Mouse (Mus musculus): Measurements from ENCODE around the gene Nhlrc2. TPM values are rescaled to one million over a fixed set of nuclear protein-coding genes. Genes with fewer than 3 reads are reported as not detected.

The Nhlrc2 gene
- polyA plus RNA-seq, 1 experiment from 2014 or later: 14.1 TPM

DNA sequence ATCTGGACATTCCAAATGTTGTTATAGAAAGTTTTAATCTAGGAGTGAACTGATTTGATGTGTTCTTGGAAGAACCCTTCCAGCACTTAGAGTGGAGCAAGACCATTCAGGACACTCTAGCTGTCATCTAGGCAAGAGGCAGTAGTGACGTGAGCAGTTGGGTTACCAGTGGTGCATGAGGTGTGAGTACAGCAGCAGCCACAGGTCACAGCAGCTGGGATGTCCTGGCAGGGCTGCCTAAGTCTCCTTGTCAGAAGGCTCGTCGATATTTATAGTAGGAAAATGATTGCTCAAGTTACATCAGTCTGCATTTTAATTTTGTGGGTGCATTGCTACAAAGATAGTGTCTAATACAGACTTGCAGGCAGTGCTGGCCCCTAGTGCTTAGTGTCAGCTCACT is 42.2 kb downstream of the Nhlrc2 start:
- Histone ChIP-seq H3K27ac (no peak overlapping the region), H3K4me3 (replicated peaks) (no peak overlapping the region), H3K36me3 (peaks cover 30% of the 10 kb centered on the region), H3K9ac (no peak overlapping the region), H3K4me1 (replicated peaks) (0 out of 2 replicates have a peak, but pooled peaks cover 2% of the 10 kb centered on the region), H3K4me2 (replicated peaks) (no peak overlapping the region), H3K9me3 (no peaks in the 10 kb centered on the region), H3K27me3 (replicated peaks) (no peaks in the 10 kb centered on the region)
- ATAC-seq: no peak
- WGBS: 90% methylated on average over 3 of the region's 3 CpGs

DNA sequence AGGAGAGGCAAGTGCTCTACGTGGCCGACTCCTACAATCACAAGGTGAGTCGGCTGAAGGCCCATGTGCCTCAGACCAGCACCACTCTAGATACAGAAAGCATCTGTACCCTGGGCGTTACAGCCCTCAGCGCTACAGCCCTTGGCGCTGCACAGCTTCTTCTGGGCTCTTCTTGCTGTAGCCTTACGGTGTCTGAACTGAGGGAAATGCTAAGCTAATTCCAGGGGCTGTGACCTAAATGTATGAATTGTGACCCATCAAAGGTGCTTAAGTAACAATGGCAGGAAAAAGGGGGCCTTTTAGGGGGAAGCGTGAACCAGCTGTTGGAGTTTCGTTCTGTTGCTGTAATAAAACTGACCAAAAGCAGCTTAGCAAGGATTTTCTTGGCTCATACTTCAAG is 44.4 kb downstream of the Nhlrc2 start:
- Histone ChIP-seq H3K9me3 (no peaks in the 10 kb centered on the region), H3K36me3 (peaks cover 32% of the 10 kb centered on the region), H3K4me2 (replicated peaks) (no peak overlapping the region), H3K4me1 (replicated peaks) (0 out of 2 replicates have a peak, but pooled peaks cover 2% of the 10 kb centered on the region), H3K4me3 (replicated peaks) (no peak overlapping the region), H3K9ac (no peak overlapping the region), H3K27me3 (replicated peaks) (no peaks in the 10 kb centered on the region), H3K27ac (no peak overlapping the region)
- no peak for ATAC-seq
- 80% methylated on average over 9 of the region's 9 CpGs for WGBS

DNA sequence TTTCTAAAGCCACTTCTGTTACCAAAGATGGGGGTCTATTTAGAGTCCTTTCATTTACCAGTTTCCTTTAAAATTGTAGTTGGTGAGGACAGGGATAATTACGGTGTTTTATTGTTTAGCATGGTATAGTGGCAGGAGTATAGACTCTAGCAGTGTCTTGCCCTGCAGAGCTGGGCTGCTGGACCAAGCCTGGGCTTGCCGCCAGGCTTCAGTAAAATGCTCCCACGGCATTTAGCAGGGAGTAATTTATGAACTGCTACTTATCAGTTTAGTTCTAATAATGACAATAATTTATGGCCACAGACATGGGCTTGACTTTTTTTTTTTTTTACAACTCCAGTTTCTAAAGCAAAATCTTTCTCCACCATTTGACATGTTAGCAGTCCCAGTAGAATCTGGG is 51.9 kb downstream of the Nhlrc2 start:
- no peak overlapping the region for H3K4me3 ChIP-seq (replicated peaks)
- peaks cover 7% of the 10 kb centered on the region; the same call in 1 of the 2 replicates for H3K36me3 ChIP-seq
- no peak for ATAC-seq
- no peak overlapping the region for H3K27ac ChIP-seq
- 35% methylated on average over 3 of the region's 3 CpGs for WGBS
- no peak overlapping the region for H3K9ac ChIP-seq
- H3K4me1 ChIP-seq (replicated peaks): peaks cover 13% of the 10 kb centered on the region; the same call in 1 of the 2 replicates
- no peak overlapping the region for H3K4me2 ChIP-seq (replicated peaks)
- no peaks in the 10 kb centered on the region for H3K9me3 ChIP-seq
- no peaks in the 10 kb centered on the region for H3K27me3 ChIP-seq (replicated peaks)

DNA sequence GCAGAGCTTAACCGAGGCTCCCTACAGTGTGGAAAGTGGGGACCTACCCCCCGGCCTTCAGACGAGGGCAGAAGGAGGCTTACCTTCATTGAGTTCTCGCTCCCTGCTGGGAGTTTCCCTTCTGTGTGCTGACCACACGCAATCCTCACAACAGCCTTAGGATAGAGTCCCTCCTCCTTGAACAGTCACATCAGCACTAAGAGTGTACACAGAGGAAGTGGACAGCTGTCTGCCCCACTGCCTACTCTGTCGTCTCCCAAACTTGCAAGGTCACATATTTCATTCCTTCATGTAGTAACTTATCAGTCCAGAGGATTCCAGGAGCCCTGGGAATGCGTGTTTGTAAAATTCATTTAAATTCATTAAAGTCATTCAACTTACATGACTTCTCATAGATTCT is 52.7 kb downstream of the Nhlrc2 start:
- no peak for ATAC-seq
- Histone ChIP-seq H3K4me1 (replicated peaks) (peaks cover 13% of the 10 kb centered on the region; the same call in 1 of the 2 replicates), H3K4me3 (replicated peaks) (no peak overlapping the region), H3K36me3 (peaks cover 2% of the 10 kb centered on the region; the same call in 1 of the 2 replicates), H3K4me2 (replicated peaks) (no peak overlapping the region), H3K9ac (no peak overlapping the region), H3K9me3 (no peaks in the 10 kb centered on the region), H3K27me3 (replicated peaks) (no peaks in the 10 kb centered on the region), H3K27ac (no peak overlapping the region)
- 69% methylated on average over 7 of the region's 7 CpGs for WGBS

DNA sequence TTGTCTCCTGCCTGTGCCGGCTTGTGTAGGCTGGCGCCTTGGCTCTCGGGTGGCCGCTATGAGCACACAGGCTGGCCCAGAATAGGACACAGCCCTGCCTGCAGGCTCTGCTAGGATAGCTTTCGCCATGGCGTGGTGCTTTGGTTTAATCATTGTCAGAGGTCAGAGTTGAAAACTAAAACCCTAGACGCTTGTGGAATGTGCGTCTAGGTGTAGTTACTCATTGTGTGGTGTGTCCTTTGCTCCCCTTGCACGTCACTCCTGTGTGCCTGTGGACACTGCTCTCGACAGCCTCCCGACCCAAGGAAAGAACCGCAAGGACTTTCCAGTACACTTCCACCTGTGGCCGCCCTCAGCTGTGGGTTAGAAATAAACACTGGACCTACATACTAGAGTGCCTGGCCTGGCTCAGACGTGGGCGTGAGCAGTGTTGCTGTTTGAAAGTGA is 53.9 kb downstream of the Nhlrc2 start:
- 51% methylated on average over 15 of the region's 15 CpGs for WGBS
- Histone ChIP-seq H3K27ac (no peak overlapping the region), H3K4me3 (replicated peaks) (no peak overlapping the region), H3K9ac (no peak overlapping the region), H3K36me3 (peaks cover 2% of the 10 kb centered on the region; the same call in 1 of the 2 replicates), H3K9me3 (no peaks in the 10 kb centered on the region), H3K27me3 (replicated peaks) (no peaks in the 10 kb centered on the region), H3K4me1 (replicated peaks) (peaks cover 13% of the 10 kb centered on the region; the same call in 1 of the 2 replicates), H3K4me2 (replicated peaks) (no peak overlapping the region; the same call in 1 of the 2 replicates)
- ATAC-seq: peak; percentile 86

DNA sequence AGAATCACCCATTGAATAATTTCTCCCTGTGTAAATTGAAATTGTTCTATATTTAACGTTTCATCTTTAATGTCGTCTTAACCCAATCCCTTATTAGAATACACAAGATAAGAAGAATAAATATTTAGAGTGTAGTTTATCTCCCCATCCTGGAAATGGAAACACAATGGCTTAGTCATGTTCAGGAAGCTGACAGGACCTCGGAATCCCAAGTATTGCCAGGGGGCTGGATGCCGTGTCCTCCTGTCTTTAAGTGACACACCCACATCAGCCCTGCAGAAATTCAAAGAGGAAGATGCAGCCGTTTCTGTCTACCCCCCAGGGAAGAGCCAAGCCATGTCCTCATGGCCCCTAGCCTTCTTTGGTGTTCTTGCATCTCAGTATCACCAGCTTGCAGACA is 60.9 kb downstream of the Nhlrc2 start:
- Histone ChIP-seq H3K27ac (no peak overlapping the region), H3K27me3 (replicated peaks) (no peaks in the 10 kb centered on the region), H3K36me3 (no peaks in the 10 kb centered on the region), H3K9ac (no peak overlapping the region), H3K4me2 (replicated peaks) (no peak overlapping the region), H3K4me1 (replicated peaks) (no peaks in the 10 kb centered on the region), H3K4me3 (replicated peaks) (no peak overlapping the region), H3K9me3 (no peaks in the 10 kb centered on the region)
- WGBS: 34% methylated on average over 5 of the region's 5 CpGs
- no peak for ATAC-seq

DNA sequence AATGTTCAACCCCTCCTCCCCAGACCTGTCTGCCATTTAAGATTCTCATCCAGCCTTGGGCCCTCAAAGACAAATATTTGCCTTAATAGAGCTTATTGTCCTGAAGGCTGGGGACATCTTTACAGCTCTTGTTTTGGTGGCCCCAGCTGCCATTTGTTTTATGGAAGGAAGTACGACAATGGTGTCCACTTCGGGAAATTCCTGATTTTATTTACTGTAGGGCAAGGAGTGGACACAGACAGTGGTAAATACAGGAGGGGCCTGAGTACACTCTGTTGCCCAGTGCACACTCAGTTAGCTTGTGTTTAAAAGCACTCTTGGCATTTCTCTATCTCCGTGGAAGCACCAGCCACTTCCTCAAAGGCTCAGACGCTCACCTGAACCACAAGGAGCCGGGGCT is 66.1 kb downstream of the Nhlrc2 start:
- H3K4me2 ChIP-seq (replicated peaks): no peak overlapping the region
- no peaks in the 10 kb centered on the region for H3K4me1 ChIP-seq (replicated peaks)
- ATAC-seq: no peak
- no peaks in the 10 kb centered on the region for H3K9me3 ChIP-seq
- no peaks in the 10 kb centered on the region for H3K27me3 ChIP-seq (replicated peaks)
- WGBS: 64% methylated on average over 5 of the region's 5 CpGs
- no peak overlapping the region for H3K27ac ChIP-seq
- no peaks in the 10 kb centered on the region for H3K36me3 ChIP-seq
- H3K4me3 ChIP-seq (replicated peaks): no peak overlapping the region
- no peak overlapping the region for H3K9ac ChIP-seq

DNA sequence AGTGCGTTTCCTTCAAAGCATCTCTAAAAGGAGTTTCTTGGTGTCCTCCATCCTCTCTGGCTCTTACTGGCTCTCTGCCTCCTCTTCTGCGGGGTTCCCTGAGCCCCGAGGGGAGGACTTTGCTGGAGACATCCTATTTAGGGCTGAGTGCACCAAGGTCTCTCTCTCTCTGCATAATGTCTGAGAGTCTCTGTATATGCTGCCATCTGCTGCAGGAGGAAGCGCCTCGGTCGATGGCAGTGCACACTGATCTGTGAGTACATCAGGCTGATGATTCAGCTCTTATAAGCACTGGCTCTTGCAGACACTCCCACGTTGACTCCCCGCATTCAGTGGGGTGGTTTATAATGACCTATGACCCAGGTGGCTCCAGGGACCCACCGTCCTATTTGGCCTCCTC is 70.8 kb downstream of the Nhlrc2 start:
- Histone ChIP-seq H3K9ac (no peak overlapping the region), H3K4me1 (replicated peaks) (no peaks in the 10 kb centered on the region), H3K9me3 (no peaks in the 10 kb centered on the region), H3K36me3 (no peaks in the 10 kb centered on the region), H3K27ac (no peak overlapping the region), H3K4me2 (replicated peaks) (no peak overlapping the region), H3K4me3 (replicated peaks) (no peak overlapping the region), H3K27me3 (replicated peaks) (no peaks in the 10 kb centered on the region)
- WGBS: 46% methylated on average over 9 of the region's 9 CpGs
- ATAC-seq: no peak

DNA sequence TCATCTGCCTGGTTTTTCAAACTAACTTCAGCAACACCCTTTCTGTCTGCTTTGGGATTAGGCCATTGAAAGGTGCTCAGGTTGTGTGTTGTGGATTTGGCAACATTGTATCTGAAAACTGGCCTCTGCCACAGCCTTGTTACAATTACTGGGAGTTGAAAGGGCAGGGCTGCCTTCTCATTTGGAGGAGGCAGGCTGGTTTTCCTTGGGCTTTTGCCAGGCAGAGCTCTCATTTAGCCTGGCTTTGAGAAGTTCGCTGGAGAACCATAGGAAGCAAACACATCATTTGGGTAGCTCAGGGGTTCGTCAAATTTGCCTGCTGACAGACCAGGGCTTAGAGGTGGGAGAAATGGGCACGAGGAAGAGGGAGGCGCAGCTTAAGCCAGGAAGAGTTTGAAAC is 71.5 kb downstream of the Nhlrc2 start:
- Histone ChIP-seq H3K4me2 (replicated peaks) (no peak overlapping the region), H3K4me1 (replicated peaks) (no peaks in the 10 kb centered on the region), H3K4me3 (replicated peaks) (no peak overlapping the region), H3K27me3 (replicated peaks) (no peaks in the 10 kb centered on the region), H3K9me3 (no peaks in the 10 kb centered on the region), H3K36me3 (no peaks in the 10 kb centered on the region), H3K27ac (no peak overlapping the region), H3K9ac (no peak overlapping the region)
- no peak for ATAC-seq
- WGBS: 62% methylated on average over 4 of the region's 4 CpGs

DNA sequence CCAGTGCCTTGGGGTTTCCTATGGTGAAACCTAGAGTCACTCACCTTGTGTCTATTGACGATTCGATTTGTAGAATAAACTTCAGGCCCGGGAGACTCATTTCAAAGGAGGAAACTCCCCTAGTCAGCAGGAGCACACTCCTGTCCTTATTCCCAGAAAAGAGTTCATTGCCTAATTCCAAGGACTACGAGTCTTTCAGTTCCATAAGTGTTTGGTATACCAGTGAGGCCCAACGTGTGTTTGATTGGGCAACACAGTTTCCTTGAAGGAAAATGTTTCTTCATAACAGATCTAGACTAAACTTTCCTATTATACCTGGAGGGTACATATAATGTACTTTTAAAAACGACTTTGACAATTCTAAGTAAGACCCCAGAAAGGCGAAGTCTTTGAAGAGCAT is 73.8 kb downstream of the Nhlrc2 start:
- Histone ChIP-seq H3K9me3 (no peaks in the 10 kb centered on the region), H3K4me2 (replicated peaks) (no peak overlapping the region), H3K9ac (no peak overlapping the region), H3K27me3 (replicated peaks) (no peaks in the 10 kb centered on the region), H3K27ac (no peak overlapping the region), H3K4me3 (replicated peaks) (no peak overlapping the region), H3K4me1 (replicated peaks) (no peaks in the 10 kb centered on the region), H3K36me3 (no peaks in the 10 kb centered on the region)
- no peak for ATAC-seq
- WGBS: 89% methylated on average over 7 of the region's 7 CpGs

DNA sequence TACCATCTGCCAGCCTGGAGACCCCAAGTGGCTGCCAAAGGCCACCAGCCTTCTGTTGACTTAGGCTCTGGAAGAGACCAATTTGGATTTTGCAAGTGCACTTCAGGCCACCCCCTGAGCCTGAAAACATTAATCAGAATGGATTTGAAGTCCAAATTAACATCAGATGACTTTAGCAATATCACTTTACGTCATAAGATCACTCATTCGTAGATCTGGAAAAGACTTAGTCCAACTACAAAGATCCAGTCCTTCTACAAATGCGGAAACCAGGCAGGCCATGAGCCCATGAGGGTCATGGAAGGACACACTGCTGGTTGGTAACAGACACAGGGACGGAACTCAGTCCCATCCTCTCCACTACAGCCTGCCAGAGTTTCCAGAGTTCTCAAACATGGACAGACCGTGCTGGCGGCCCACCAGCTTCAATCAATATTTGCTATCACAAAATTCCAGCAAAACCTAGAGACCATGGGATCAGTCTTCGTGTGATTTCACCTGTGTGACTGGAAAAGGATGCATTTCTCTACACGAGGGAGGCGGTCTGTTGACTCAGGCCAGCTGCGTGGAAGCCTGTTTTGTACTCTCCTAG is 79.9 kb downstream of the Nhlrc2 start:
- Histone ChIP-seq H3K27me3 (replicated peaks) (no peaks in the 10 kb centered on the region), H3K4me1 (replicated peaks) (peaks cover 9% of the 10 kb centered on the region), H3K9me3 (no peaks in the 10 kb centered on the region), H3K27ac (no peak overlapping the region), H3K36me3 (no peaks in the 10 kb centered on the region), H3K4me3 (replicated peaks) (no peak overlapping the region), H3K4me2 (replicated peaks) (no peak overlapping the region), H3K9ac (no peak overlapping the region)
- WGBS: 78% methylated on average over 10 of the region's 10 CpGs
- ATAC-seq: no peak

DNA sequence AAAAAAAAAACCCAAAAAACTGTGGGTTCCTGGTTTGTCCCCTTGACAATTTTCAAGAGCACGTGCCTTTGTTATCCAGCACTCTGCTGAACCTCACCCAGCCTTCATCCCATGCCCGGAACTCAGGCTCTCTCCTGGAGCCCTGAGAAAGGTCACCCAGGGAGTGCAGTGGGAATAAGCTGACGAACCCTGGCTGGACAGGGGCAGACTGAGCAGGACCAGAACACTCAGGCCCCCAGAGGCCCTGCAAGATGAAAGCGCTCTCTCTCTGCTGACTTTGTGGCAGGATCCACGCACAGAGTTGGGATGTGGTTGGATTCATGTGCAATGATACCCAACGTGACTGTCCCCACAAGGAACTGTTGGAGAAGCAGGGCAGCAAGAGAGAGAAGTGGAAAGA is 81.6 kb downstream of the Nhlrc2 start:
- Histone ChIP-seq H3K27me3 (replicated peaks) (no peaks in the 10 kb centered on the region), H3K9me3 (no peaks in the 10 kb centered on the region), H3K9ac (no peak overlapping the region), H3K4me2 (replicated peaks) (no peak overlapping the region), H3K4me3 (replicated peaks) (no peak overlapping the region), H3K4me1 (replicated peaks) (peaks cover 9% of the 10 kb centered on the region), H3K27ac (no peak overlapping the region), H3K36me3 (no peaks in the 10 kb centered on the region)
- no peak for ATAC-seq
- 84% methylated on average over 6 of the region's 6 CpGs for WGBS

DNA sequence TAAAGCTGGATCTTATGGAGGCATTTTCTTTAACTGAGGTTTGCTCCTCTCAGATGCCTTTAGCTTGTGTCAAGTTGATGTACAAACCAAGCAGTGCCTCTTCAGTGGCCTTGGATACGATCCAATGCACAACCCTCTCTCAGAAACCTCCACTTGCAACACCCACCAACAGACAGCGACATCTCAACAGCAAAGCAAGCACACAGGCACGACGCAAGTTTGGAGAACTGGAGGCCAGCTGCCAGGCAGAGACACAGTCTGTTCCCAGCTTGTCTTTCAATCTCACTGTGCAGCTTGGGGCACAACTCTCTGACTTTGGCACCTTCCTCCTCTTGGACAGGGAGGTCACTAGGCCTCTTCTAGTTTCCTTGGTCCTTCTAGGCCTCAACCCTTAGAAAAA is 83.0 kb downstream of the Nhlrc2 start:
- Histone ChIP-seq H3K27me3 (replicated peaks) (no peaks in the 10 kb centered on the region), H3K9ac (no peak overlapping the region), H3K9me3 (no peaks in the 10 kb centered on the region), H3K36me3 (no peaks in the 10 kb centered on the region), H3K4me3 (replicated peaks) (no peak overlapping the region), H3K27ac (no peak overlapping the region), H3K4me1 (replicated peaks) (peaks cover 9% of the 10 kb centered on the region), H3K4me2 (replicated peaks) (no peak overlapping the region)
- ATAC-seq: no peak
- WGBS: 68% methylated on average over 4 of the region's 4 CpGs
